Mouse (Mus musculus): Measurements from ENCODE around the gene Milr1.

GRCm38 (mm10) chr11:106802069-106802627 lies 51.1 kb downstream of the Milr1 start:
- no peak for TF ChIP-seq CTCF (conservative IDR thresholded peaks at IDR 0.05; ENCODE audit: low read length)
- no peak for TF ChIP-seq POU5F1 (IDR thresholded peaks at IDR 0.05; ENCODE audit: borderline replicate concordance, low read length)
- no peak for TF ChIP-seq NANOG (IDR thresholded peaks at IDR 0.05; ENCODE audit: borderline replicate concordance, low read length)
